Mouse (Mus musculus): ENCODE measurements at regions not wholly inside any gene's neighbourhood (a gene's known extent, or its start where the extent isn't known, plus 50 kb on each side); places are given as distances from the start of the nearest gene placed in this dataset.
A peak's percentile ranks its signal among the peaks of the same experiment; 100 is the strongest.

DNA sequence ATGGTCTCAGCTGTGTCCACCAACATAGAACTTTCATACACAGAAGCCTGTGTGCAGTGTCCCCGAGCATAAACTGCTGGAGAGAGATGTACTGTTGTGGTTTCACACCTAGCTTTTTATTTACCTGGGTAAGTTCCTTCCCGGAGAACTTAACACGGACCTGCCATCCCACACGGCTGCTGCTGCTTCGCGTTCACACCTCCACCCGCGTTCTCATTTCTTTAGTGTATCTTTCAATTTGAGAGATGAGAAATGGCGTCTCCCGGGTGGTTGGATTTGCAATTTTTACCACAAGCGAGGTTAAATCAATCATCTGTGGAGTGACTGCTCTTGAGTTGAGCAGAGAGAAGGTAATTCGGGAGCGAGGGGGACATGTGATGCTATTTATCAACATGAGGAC lies 223.0 kb downstream of the Suds3 start:
- Histone ChIP-seq H3K36me3 (ENCODE audit: control insufficient read depth, insufficient read depth, low read length) (no peaks in the 10 kb centered on the region), H3K4me3 (ENCODE audit: low read depth, low read length) (no peak overlapping the region), H3K27me3 (ENCODE audit: control insufficient read depth, insufficient read depth, low read length) (no peaks in the 10 kb centered on the region), H3K27ac (ENCODE audit: low read depth, low read length) (no peak overlapping the region), H3K9me3 (ENCODE audit: control insufficient read depth, low read length) (no peaks in the 10 kb centered on the region), H3K9ac (ENCODE audit: low read length) (no peak overlapping the region), H3K4me1 (ENCODE audit: control insufficient read depth, insufficient read depth, low read length) (no peaks in the 10 kb centered on the region; the same call in 1 of the 2 replicates), H3K4me2 (ENCODE audit: low read depth) (no peak overlapping the region)
- DNase-seq (ENCODE audit: low spot score) = no peak
- no peak for ATAC-seq (ENCODE audit: insufficient read depth, low FRiP score, low TSS enrichment)
- 85% methylated on average over 13 of the region's 13 CpGs for WGBS

DNA sequence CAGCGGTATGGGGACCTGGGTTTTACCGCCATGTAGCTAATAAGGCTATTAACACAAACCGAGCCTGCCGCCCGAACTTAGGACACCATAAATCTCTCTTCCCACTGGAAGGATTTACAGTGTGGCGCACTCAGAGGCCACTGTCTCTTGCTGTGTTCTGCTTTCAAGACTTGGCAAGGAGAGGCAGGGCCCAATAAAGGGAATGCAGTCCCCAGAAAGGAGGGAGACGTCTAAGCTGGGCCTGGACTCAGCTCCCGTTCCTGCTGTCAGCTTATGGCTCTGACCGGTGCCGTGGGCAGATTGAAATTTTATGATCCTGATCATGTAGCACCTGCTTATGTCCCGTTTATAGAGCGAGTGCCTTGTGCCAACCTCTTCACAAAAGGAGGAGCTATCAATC lies 226.7 kb downstream of the Suds3 start:
- Histone ChIP-seq H3K4me1 (ENCODE audit: control insufficient read depth, insufficient read depth, low read length) (no peaks in the 10 kb centered on the region; the same call in 1 of the 2 replicates), H3K27me3 (ENCODE audit: control insufficient read depth, insufficient read depth, low read length) (no peaks in the 10 kb centered on the region), H3K4me3 (ENCODE audit: low read depth, low read length) (no peak overlapping the region), H3K9ac (ENCODE audit: low read length) (no peak overlapping the region), H3K4me2 (ENCODE audit: low read depth) (no peak overlapping the region), H3K9me3 (ENCODE audit: control insufficient read depth, low read length) (no peaks in the 10 kb centered on the region), H3K27ac (ENCODE audit: low read depth, low read length) (no peak overlapping the region), H3K36me3 (ENCODE audit: control insufficient read depth, insufficient read depth, low read length) (no peaks in the 10 kb centered on the region)
- 52% methylated on average over 12 of the region's 12 CpGs for WGBS
- DNase-seq (ENCODE audit: low spot score) (no peak), ATAC-seq (ENCODE audit: insufficient read depth, low FRiP score, low TSS enrichment) (no peak)

DNA sequence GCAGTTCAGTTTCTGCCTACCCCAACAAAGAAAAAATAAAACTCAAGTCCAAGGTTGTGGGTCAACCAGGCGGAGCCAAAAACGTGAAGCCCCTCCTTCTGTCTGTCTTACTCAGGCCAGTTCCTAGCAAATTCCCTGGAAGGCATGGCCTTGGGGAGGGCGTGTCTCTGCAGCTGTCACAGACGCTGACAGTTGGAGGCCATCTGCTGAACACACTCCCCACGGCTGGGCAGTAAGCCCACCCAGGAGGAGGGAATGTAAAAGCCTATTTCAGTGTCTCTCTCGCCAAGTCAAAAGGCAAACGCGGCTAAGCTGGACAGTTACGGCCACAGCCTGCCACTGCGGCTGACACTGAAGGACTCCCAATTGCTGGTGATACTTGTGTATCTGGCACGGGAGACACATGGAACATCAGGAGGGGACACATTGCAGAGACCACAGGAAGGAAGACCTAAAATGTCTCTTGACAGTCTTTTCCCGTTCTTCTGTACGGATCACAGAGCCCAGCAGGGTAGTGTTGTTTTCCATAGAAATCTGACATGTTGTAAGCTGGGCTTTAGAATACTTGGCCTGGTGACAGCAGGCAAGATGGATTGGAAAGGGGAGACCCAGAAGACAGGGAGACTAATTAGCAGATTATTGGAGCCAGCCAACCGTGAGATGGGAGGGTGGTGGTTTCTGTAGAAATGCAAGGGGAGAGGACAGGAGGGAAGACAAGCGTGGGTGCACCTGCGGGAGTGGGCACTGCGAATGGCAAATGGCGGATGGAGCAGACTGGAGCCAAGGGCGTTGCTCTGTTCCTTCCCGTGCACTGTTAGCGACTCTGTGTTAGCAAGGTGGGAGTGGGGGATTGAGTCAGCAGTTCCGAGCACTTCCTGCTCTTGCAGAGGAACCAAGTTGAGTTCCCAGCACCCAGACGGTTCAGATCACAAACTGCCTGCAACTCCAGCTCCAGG lies 229.5 kb downstream of the Suds3 start:
- H3K4me2 ChIP-seq (ENCODE audit: low read depth) = no peak overlapping the region
- ATAC-seq (ENCODE audit: insufficient read depth, low FRiP score, low TSS enrichment) = no peak
- H3K9me3 ChIP-seq (ENCODE audit: control insufficient read depth, low read length) = no peaks in the 10 kb centered on the region
- no peaks in the 10 kb centered on the region for H3K27me3 ChIP-seq (ENCODE audit: control insufficient read depth, insufficient read depth, low read length)
- 60% methylated on average over 23 of the region's 23 CpGs for WGBS
- H3K9ac ChIP-seq (ENCODE audit: low read length) = no peak overlapping the region
- DNase-seq (ENCODE audit: low spot score) = peak; percentile 31
- H3K27ac ChIP-seq (ENCODE audit: low read depth, low read length) = no peak overlapping the region
- no peak overlapping the region for H3K4me3 ChIP-seq (ENCODE audit: low read depth, low read length)
- H3K36me3 ChIP-seq (ENCODE audit: control insufficient read depth, insufficient read depth, low read length) = no peaks in the 10 kb centered on the region
- no peaks in the 10 kb centered on the region; the same call in 1 of the 2 replicates for H3K4me1 ChIP-seq (ENCODE audit: control insufficient read depth, insufficient read depth, low read length)

DNA sequence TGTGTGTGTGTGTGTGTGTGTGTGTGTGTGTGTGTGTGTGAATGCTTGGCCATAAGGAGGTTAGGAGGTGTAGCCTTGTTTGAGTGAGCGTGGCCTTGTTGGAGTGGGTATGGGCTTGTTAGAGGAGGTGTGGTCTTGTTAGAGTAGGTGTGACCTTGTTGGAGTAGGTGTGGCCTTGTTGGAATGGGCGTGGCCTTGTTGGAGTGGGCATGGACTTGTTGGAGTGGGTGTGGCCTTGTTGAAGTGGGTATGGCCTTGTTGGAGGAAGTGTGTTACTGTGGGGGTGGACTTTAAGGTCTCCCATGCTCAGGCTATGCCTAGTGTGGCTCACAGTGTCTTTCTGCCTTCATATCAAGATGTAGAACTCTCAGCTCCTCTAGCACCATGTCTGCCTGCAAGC lies 236.2 kb downstream of the Suds3 start:
- no peak for DNase-seq (ENCODE audit: low spot score)
- Histone ChIP-seq H3K27ac (ENCODE audit: low read depth, low read length) (no peak overlapping the region), H3K4me2 (ENCODE audit: low read depth) (no peak overlapping the region), H3K4me3 (ENCODE audit: low read depth, low read length) (no peak overlapping the region), H3K27me3 (ENCODE audit: control insufficient read depth, insufficient read depth, low read length) (no peaks in the 10 kb centered on the region), H3K9ac (ENCODE audit: low read length) (no peak overlapping the region), H3K9me3 (ENCODE audit: control insufficient read depth, low read length) (no peaks in the 10 kb centered on the region), H3K4me1 (ENCODE audit: control insufficient read depth, insufficient read depth, low read length) (no peaks in the 10 kb centered on the region), H3K36me3 (ENCODE audit: control insufficient read depth, insufficient read depth, low read length) (no peaks in the 10 kb centered on the region)
- ATAC-seq (ENCODE audit: insufficient read depth, low FRiP score, low TSS enrichment) = no peak
- WGBS = 74% methylated on average over 2 of the region's 2 CpGs

DNA sequence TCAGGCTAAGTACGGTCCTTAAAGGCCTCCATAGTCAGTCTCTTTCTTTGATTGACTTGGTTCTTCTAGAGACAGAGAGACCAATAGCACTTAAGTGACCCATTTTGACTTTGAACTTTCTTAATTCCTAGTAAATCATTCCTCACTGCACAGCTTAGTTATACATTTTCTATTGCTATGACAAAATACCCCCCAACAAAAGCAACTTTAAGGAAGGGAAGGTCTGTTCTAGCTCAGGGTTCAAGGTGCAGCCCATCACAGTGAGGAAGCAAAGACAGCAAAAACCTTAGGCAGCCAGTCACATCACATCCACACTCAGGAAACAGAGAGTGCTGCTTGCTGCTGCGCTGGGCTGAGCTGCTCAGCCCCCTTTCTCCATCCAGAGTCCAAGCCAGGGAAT lies 241.0 kb downstream of the Suds3 start:
- Histone ChIP-seq H3K36me3 (ENCODE audit: control insufficient read depth, insufficient read depth, low read length) (no peaks in the 10 kb centered on the region), H3K4me1 (ENCODE audit: control insufficient read depth, insufficient read depth, low read length) (no peaks in the 10 kb centered on the region), H3K27me3 (ENCODE audit: control insufficient read depth, insufficient read depth, low read length) (no peaks in the 10 kb centered on the region), H3K9me3 (ENCODE audit: control insufficient read depth, low read length) (no peaks in the 10 kb centered on the region), H3K9ac (ENCODE audit: low read length) (no peak overlapping the region), H3K27ac (ENCODE audit: low read depth, low read length) (no peak overlapping the region), H3K4me3 (ENCODE audit: low read depth, low read length) (no peak overlapping the region), H3K4me2 (ENCODE audit: low read depth) (no peak overlapping the region)
- WGBS = 85% methylated on average over 2 of the region's 2 CpGs
- ATAC-seq (ENCODE audit: insufficient read depth, low FRiP score, low TSS enrichment) (no peak), DNase-seq (ENCODE audit: low spot score) (no peak)

DNA sequence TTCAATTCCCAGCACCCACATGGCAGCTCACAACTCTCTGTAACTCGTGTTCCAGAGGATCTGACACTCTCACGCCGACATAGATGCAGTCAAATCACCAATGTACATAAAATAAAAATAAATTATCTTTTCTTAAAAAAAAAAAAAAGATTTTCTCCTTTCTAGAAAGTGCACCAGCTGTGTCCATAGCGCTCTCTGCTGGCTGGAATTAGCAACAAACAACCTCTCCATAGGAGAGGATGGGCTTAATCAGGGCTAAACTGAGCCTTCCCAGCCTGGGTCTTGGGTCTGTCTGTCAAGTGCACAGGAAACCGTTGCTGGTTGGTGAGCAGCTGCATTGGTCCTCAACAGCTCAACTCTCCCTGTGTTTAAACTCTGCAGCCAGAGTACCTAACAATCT lies 247.8 kb downstream of the Suds3 start:
- Histone ChIP-seq H3K4me2 (ENCODE audit: low read depth) (no peak overlapping the region), H3K27me3 (ENCODE audit: control insufficient read depth, insufficient read depth, low read length) (no peaks in the 10 kb centered on the region), H3K4me1 (ENCODE audit: control insufficient read depth, insufficient read depth, low read length) (no peaks in the 10 kb centered on the region), H3K9ac (ENCODE audit: low read length) (no peak overlapping the region), H3K9me3 (ENCODE audit: control insufficient read depth, low read length) (no peaks in the 10 kb centered on the region), H3K36me3 (ENCODE audit: control insufficient read depth, insufficient read depth, low read length) (no peaks in the 10 kb centered on the region), H3K27ac (ENCODE audit: low read depth, low read length) (no peak overlapping the region), H3K4me3 (ENCODE audit: low read depth, low read length) (no peak overlapping the region)
- DNase-seq (ENCODE audit: low spot score) = no peak
- WGBS = 78% methylated on average over 5 of the region's 5 CpGs
- ATAC-seq (ENCODE audit: insufficient read depth, low FRiP score, low TSS enrichment) = no peak

DNA sequence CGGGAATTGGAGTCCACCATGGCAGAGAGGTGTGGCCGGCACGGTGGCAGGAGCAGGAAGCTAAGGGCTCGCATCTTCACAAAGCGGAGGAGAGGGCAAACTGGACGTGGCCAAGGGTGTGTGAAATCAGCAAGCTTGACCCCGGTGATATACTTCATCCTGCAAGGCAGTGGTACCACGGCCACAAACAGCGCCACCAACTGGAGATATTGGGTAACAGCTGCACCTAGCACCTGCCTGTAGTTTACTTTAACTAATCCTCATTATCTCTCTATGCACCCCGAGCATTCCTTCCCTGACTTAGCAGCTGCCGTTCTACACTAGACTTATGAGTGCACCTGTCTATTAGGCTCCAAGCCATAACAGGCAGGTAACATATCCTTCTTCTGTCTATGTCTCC lies 251.6 kb downstream of the Suds3 start:
- H3K27ac ChIP-seq (ENCODE audit: low read depth, low read length) = no peak overlapping the region
- no peaks in the 10 kb centered on the region for H3K9me3 ChIP-seq (ENCODE audit: control insufficient read depth, low read length)
- 90% methylated on average over 11 of the region's 11 CpGs for WGBS
- DNase-seq (ENCODE audit: low spot score) = no peak
- no peaks in the 10 kb centered on the region for H3K36me3 ChIP-seq (ENCODE audit: control insufficient read depth, insufficient read depth, low read length)
- no peak overlapping the region for H3K9ac ChIP-seq (ENCODE audit: low read length)
- H3K4me2 ChIP-seq (ENCODE audit: low read depth) = no peak overlapping the region
- H3K4me3 ChIP-seq (ENCODE audit: low read depth, low read length) = no peak overlapping the region
- no peaks in the 10 kb centered on the region for H3K4me1 ChIP-seq (ENCODE audit: control insufficient read depth, insufficient read depth, low read length)
- H3K27me3 ChIP-seq (ENCODE audit: control insufficient read depth, insufficient read depth, low read length) = no peaks in the 10 kb centered on the region
- no peak for ATAC-seq (ENCODE audit: insufficient read depth, low FRiP score, low TSS enrichment)

DNA sequence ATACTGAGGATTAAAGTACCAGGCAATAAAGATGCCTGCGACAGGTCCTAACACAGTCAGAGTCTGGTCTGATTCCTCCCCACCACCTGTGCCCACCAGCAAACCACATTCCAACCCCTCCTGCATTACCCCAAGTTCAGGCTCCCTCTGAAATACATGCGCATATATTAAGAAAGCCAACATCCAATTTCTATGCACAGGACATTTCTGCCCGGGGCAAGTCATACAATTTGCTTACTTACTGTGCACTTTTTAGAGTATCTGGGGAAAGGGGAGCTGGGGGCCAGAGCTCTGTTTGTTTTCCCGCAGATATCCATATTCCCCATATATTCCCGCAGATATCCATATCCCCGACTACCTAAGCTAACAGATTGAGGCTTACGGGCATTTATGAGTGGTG lies 261.1 kb upstream of the Srrm4 start:
- ATAC-seq (ENCODE audit: insufficient read depth, low FRiP score, low TSS enrichment) = no peak
- no peak for DNase-seq (ENCODE audit: low spot score)
- WGBS = 83% methylated on average over 7 of the region's 7 CpGs

DNA sequence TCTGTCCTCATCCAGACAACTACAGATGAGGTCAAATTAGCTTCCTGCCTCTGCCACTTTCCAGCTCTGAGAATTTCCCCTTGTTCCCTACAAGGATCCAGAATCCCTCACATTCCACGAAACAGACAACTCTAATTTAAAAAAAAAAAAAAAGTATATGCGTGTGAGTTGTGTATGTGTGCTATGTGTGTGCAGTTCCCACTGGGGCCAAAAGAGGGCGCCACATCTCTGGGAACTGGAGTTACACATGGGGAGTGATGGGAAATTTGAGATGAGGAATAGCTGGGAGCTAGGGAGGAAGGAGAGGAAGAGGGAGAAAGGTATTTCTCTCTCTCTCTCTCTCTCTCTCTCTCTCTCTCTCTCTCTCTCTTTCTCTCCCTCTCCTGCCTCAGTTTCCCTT lies 240.3 kb upstream of the Srrm4 start:
- no peak for ATAC-seq (ENCODE audit: insufficient read depth, low FRiP score, low TSS enrichment)
- WGBS = 69% methylated on average over 3 of the region's 3 CpGs

More for the DNA sequence above, 261.1 kb upstream of the Srrm4 start:
- Histone ChIP-seq H3K27ac (ENCODE audit: low read depth, low read length) (no peak overlapping the region), H3K4me2 (ENCODE audit: low read depth) (no peak overlapping the region), H3K9me3 (ENCODE audit: control insufficient read depth, low read length) (no peaks in the 10 kb centered on the region), H3K9ac (ENCODE audit: low read length) (no peak overlapping the region), H3K27me3 (ENCODE audit: control insufficient read depth, insufficient read depth, low read length) (no peaks in the 10 kb centered on the region), H3K4me1 (ENCODE audit: control insufficient read depth, insufficient read depth, low read length) (no peaks in the 10 kb centered on the region), H3K36me3 (ENCODE audit: control insufficient read depth, insufficient read depth, low read length) (no peaks in the 10 kb centered on the region), H3K4me3 (ENCODE audit: low read depth, low read length) (no peak overlapping the region)

More for the DNA sequence above, 240.3 kb upstream of the Srrm4 start:
- Histone ChIP-seq H3K9ac (ENCODE audit: low read length) (no peak overlapping the region), H3K27ac (ENCODE audit: low read depth, low read length) (no peak overlapping the region), H3K36me3 (ENCODE audit: control insufficient read depth, insufficient read depth, low read length) (no peaks in the 10 kb centered on the region), H3K4me3 (ENCODE audit: low read depth, low read length) (no peak overlapping the region), H3K4me2 (ENCODE audit: low read depth) (no peak overlapping the region), H3K27me3 (ENCODE audit: control insufficient read depth, insufficient read depth, low read length) (no peaks in the 10 kb centered on the region), H3K9me3 (ENCODE audit: control insufficient read depth, low read length) (no peaks in the 10 kb centered on the region), H3K4me1 (ENCODE audit: control insufficient read depth, insufficient read depth, low read length) (no peaks in the 10 kb centered on the region)
- no peak for DNase-seq (ENCODE audit: low spot score)
